Mouse (Mus musculus): Measurements from ENCODE around the gene Wdr46.

- no peak for TF ChIP-seq GATA1 (IDR thresholded peaks at IDR 0.05; ENCODE audit: borderline replicate concordance, low read length)
- TF ChIP-seq FLI1 (IDR thresholded peaks at IDR 0.05; ENCODE audit: low read length), result no peak
Measured at GRCm38 (mm10) chr17:33956336-33956735, 15.9 kb downstream of the Wdr46 start.
